Mouse (Mus musculus) heart, adult 8-10 months (tissue): ENCODE data around the gene Gm4553. TPM values are rescaled to one million over a fixed set of nuclear protein-coding genes. Genes with fewer than 3 reads are reported as not detected.
"Not testable (repeated sequence)": the region's sequence is repeated elsewhere in the genome, so short reads cannot be mapped to it uniquely, and the experiment has no call there.

ENCODE experiments used
- DNase-seq: peaks from one replicate; pipeline ENCODE4 v3.0.0; 2022; ENCODE audit warnings: low spot score
- total RNA-seq, 4 experiments: library from RNA; stranded (reverse); gene quantifications; 2 replicates each; pipeline ENCODE4 v1.2.4; 2022

Gene Gm4553
- total RNA-seq: not detected

- not testable (repeated sequence) for DNase-seq
Measured at GRCm38 (mm10) chr7:142165639-142166038, at the start of gene Gm4553. Gene Gm4553 (minus strand): TSS chr7:142165739.

DNA sequence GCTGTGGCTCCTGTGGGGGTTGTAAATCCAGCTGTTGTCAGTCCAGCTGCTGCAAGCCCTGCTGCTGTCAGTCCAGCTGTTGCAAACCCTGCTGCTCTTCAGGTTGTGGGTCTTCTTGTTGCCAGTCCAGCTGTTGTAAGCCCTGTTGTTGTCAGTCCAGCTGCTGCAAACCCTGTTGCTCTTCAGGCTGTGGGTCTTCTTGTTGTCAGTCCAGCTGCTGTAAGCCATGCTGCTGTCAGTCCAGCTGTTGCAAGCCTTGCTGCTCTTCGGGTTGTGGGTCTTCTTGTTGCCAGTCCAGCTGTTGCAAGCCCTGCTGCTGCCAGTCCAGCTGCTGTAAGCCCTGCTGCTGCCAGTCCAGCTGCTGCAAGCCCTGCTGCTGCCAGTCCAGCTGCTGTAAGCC lies 46.6 kb upstream of the Gm4553 start:
- not testable (repeated sequence) for DNase-seq

DNA sequence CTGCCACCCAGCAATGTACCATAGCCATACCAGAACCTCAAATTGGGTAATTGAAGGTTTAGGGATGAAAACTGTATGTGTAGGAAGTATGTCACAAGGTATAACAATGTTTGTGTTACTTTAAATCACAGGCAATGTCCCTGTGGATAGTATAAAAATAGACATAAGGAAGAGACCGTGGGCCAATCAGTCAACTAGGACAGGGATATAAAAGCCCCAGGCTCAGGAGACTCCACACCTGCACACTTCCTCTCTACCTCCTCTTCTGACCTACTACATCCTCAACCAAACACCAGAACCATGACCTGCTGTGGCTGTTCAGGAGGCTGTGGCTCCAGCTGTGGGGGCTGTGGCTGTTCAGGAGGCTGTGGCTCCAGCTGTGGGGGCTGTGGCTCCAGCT lies 46.0 kb upstream of the Gm4553 start, which contains the start of gene Gm7579:
TSS of gene Gm7579 (plus strand) at position 301 of the 400 bp plus-strand sequence.
- no peak for DNase-seq

DNA sequence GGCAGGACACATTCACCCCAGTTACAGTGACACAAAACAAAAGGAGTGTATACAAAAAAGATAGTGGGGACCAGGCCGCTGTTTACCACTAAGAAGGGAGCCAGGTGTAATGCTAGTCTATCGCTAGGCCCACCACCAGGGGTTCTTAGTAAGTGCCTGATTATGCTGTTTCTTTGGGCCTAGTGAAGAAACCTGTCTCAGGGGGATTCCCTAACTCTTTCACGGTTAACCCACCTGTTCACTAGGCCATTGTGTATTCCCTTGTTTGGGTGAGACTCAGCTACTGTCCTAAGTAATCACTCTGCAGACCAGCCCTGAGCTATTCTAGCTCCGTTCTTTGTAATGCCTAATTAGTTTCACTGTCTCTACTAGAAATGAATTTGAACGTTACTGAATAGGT lies 41.4 kb upstream of the Gm4553 start:
- DNase-seq: not testable (repeated sequence)

DNA sequence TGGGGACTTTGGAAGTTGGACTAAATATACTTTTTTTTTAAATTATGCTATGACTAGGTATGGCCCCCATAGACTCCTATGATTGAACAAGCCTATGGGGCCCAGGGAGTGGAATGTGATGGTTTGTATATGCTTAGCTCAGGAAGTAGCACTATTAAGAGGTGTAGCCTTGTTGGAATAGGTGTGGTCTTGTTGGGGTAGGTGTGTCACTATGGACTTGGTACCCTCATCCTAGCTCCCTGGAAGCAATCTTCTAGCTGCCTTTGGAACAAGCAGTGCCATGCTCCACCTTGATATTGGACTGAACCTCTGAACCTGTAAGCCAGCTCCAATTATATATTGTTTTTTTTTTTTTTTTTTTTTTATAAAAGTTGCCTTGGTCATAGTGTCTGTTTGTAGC lies 39.9 kb upstream of the Gm4553 start:
- DNase-seq: no peak

GRCm38 (mm10) chr7:142201064-142201463 lies 35.5 kb upstream of the Gm4553 start, which contains the start of gene Krtap5-3:
Gene Krtap5-3 (plus strand): TSS chr7:142201364.
- no peak for DNase-seq

DNA sequence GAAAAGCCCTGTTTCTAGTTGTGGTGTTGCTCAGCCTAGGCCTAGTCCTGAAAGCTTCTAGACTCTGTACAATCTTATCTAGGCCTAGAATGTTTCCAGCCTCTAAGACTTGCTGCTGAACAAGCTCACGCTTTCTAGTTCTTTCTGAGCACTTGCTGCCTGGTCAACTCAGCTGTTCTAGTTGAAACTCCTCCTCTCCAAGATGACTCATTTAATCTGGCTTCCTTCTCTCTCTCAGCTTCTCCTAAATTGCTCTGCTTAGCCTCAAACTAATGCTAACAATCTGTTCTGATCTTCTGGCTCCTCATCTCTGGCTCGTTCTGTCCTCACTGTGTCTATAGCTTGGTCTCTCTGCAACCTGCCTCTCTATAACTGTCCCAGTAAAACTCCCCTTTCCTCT lies 33.2 kb upstream of the Gm4553 start:
- DNase-seq: no peak

DNA sequence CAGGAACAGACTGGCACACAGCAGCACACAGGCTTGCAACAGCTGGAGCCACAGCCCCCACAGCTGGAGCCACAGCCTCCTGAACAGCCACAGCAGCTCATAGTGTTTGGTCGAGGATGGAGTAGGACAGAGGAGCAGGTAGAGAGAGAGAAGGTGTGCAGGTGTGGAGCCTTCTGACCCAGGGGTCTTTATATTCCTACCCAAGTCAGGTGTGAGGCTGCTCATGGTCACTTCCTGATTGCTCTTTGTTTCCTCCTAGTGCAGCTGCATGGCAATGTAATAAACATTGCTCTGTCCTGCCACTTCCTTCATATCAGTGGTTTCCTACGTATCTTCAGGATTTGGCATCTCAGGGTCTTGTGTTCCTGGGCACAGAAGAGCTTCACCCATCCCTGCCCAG lies 24.8 kb upstream of the Gm4553 start, which contains the start of gene Gm10153:
TSS of gene Gm10153 (minus strand) at position 101 of the 400 bp plus-strand sequence.
- DNase-seq: no peak

DNA sequence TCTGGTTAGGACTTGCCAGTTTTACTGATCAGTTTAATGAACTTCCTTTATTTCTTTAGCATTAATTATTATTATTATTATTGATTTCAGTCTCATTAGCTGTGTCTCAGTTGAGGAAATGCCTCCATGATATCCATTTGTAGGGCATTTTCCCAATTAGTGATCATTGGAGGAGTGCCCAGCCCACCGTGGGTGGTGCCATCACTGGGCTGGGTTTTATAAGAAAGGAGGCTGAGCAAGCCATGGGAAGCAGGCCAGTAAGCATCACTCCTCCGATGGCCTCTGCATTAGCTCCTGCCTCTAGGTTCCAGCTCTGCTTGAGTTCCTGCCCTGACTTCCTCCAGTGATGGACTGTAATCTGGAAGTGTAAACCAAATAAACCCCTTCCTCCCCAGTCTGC lies 22.6 kb upstream of the Gm4553 start:
- DNase-seq: no peak

- DNase-seq: no peak
Measured at GRCm38 (mm10) chr7:142181021-142181420, 15.5 kb upstream of the Gm4553 start.

DNA sequence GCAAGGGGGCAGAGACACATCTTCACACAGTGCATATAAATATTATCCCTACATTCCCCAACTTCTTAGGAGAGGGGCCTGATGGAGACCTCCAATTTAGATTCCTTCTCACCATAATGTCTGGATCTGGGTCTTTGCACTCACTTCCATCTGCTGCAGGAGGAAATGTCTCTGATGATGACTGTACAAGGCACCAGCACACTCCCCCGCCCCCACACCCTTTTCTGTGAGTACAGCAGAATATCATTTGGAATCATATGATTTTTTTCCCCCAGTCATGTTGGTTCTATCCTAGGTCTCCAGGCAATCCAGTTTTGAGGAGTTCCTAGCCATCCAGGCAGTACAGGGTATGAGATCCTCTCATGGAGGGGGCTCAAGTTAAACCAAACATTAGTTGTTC lies 13.1 kb upstream of the Gm4553 start:
- DNase-seq: no peak

DNA sequence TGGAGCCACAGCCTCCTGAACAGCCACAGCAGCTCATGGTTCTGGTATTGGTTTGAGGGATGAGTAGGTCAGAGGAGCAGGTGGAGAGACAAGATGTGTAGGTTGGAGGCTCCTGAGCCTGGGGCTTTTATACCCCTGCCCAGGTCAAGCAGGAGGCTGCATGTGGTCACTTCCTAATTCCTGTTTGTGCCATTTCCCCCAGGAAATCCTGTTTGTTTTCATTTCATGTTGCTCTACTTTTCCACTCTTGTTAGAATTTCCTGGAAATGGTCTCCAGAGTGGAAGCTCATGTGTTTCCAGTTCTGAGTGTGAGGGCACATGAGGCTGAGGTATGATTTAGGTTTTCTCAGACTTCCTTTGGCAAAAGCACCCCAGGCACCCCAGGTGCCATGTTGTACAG lies 10.4 kb upstream of the Gm4553 start, which contains the start of gene Krtap5-2:
TSS of gene Krtap5-2 (minus strand) at position 101 of the 400 bp plus-strand sequence.
- DNase-seq: not testable (repeated sequence)

- no peak for DNase-seq
Measured at GRCm38 (mm10) chr7:142169836-142170235, 4.3 kb upstream of the Gm4553 start.

GRCm38 (mm10) chr7:142159366-142159765 lies 6.2 kb downstream of the Gm4553 start:
- no peak for DNase-seq

GRCm38 (mm10) chr7:142157013-142157412 lies 8.5 kb downstream of the Gm4553 start, which contains the start of gene Gm29735:
Gene Gm29735 (minus strand): TSS chr7:142157113.
- not testable (repeated sequence) for DNase-seq

- DNase-seq: no peak
Measured at GRCm38 (mm10) chr7:142155308-142155707, 10.2 kb downstream of the Gm4553 start.

- DNase-seq: no peak
Measured at GRCm38 (mm10) chr7:142152191-142152590, 13.3 kb downstream of the Gm4553 start.

- DNase-seq: no peak
Measured at GRCm38 (mm10) chr7:142148633-142149032, 16.9 kb downstream of the Gm4553 start.

DNA sequence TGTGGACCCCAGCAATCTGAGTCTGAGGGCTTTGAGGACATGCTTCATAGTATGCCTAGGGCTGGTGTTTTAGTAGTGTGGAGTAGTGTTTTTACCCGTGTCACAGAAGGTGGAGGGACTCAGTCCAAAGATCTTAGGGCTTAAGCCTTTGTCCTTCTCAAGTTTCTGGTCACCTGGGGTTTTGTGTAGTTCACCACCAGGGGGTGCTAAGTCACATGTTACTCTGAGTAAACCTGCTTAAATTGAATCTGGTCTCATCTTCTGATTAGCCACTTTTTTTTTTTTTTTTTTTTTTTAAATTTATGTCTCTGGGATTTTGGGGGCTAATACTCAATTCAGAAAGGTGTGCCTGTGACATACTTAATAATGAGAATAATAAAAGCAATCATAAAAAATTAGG lies 19.5 kb downstream of the Gm4553 start:
- DNase-seq: peak; percentile 33

DNA sequence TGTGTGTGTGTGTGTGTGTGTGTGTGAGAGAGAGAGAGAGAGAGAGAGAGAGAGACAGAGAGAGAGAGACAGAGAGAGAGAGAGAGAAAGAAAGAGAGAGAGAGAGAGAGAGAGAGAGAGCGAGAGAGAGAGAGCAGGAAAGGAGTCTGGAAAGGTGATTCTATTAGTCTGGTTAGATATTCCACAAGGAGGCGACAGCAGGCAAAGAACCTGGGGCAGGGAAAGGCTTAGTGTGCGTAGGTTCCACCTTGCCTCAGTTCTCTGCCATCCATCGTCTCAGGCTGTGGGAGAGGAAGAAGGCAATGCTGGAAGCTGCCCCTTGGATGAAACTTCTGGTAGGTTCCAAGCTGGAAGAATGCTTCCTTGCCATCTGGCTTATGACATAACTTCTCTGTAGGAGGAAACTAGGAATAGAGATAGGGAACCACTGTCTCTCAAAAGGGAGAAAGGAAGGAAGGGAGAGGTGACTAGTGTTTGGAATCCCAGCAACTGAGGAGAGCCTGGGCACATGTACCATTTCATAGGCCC lies 20.1 kb downstream of the Gm4553 start:
- DNase-seq: no peak

- no peak for DNase-seq
Measured at GRCm38 (mm10) chr7:142144507-142144906, 21.0 kb downstream of the Gm4553 start, which contains the start of gene Gm45337. Gene Gm45337 (minus strand): TSS chr7:142144607.

DNA sequence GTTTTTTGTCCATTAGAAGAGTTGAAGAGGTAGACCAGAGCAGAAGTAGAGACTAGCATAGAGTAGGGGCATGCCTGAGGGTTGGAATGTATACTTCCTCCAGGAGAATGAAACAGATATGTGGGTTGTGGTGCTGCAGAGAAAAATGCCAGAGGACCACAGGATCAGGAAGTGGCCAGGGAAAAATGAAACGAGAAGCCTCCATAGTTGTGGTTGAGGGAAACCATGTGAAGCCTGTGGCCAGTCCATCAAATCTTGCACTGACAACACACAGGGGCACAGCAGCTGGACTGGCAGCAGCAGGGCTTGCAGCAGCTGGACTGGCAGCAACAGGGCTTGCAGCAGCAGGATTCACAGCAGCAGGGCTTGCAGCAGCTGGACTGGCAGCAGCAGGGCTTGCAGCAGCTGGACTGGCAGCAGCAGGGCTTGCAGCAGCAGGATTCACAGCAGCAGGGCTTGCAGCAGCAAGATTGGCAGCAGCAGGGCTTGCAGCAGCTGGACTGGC lies 22.0 kb downstream of the Gm4553 start:
- not testable (repeated sequence) for DNase-seq

DNA sequence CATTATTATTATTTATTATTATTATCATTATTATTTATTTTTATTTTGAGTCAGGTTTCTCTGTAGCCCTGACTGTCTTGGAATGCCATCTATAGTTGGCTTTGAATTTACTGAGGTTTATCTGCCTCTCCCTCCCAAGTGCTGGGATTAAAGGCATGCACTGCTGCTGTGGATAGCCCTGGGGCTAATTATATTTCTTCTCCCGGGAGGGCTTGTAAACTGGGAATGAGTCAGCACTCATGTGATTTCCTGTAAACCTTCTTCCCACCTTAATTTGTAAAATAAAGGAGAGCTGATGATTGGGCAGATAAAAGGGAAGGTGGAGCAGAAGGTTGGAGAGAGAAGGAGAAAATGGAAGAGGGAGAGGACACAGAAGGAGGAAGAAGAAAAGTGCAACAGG lies 24.8 kb downstream of the Gm4553 start:
- no peak for DNase-seq
